Mouse (Mus musculus): ENCODE data around the gene Smad9. TPM values are rescaled to one million over a fixed set of nuclear protein-coding genes. Genes with fewer than 3 reads are reported as not detected.

Gene Smad9
- polyA plus RNA-seq (2012; rRNA removed; ENCODE audit: low replicate concordance): 0.47 TPM in 2 replicates

GRCm38 (mm10) chr3:54755145-54756041 is at the start of gene Smad9:
Gene Smad9, plus strand, starts transcription at chr3:54755582.

GRCm38 (mm10) chr3:54714253-54714652 is 41.1 kb upstream of the Smad9 start, which contains the start of gene Gm21958:
Gene Gm21958, minus strand, starts transcription at chr3:54714353.

GRCm38 (mm10) chr3:54735247-54736046 is 19.9 kb upstream of the Smad9 start, which contains the start of the genes Exosc8 and Alg5:
Gene Exosc8, minus strand, starts transcription at chr3:54735393.
Gene Alg5, plus strand, starts transcription at chr3:54735539.

GRCm38 (mm10) chr3:54807666-54808217 is 52.4 kb downstream of the Smad9 start, which contains the start of gene Rfxap:
Gene Rfxap, minus strand, starts transcription at chr3:54807791.

Other genes starting within 250 kb of the Smad9 start
- gene Supt20, start 62.8 kb upstream of the Smad9 start, polyA plus RNA-seq (2012; rRNA removed; ENCODE audit: low replicate concordance): 46.2 and 50.7 TPM in 2 replicates
- not detected in 2 replicates for gene Gm21958, start 41.2 kb upstream of the Smad9 start, polyA plus RNA-seq (2012; rRNA removed; ENCODE audit: low replicate concordance)
- 18.4 and 24.9 TPM in 2 replicates for gene Exosc8, start 20.2 kb upstream of the Smad9 start, polyA plus RNA-seq (2012; rRNA removed; ENCODE audit: low replicate concordance)
- gene Alg5, start 20.0 kb upstream of the Smad9 start, polyA plus RNA-seq (2012; rRNA removed; ENCODE audit: low replicate concordance): 10.9 and 20.9 TPM in 2 replicates
- gene Rfxap, start 52.2 kb downstream of the Smad9 start, polyA plus RNA-seq (2012; rRNA removed; ENCODE audit: low replicate concordance): 11.0 and 17.9 TPM in 2 replicates
- not detected in 2 replicates for gene Sertm1, start 160.3 kb downstream of the Smad9 start, polyA plus RNA-seq (2012; rRNA removed; ENCODE audit: low replicate concordance)

All from mammary gland, adult 2 months (tissue).